Comparison of ENCODE assay signal across 19 mouse cellular contexts in the genomic region with DNA sequence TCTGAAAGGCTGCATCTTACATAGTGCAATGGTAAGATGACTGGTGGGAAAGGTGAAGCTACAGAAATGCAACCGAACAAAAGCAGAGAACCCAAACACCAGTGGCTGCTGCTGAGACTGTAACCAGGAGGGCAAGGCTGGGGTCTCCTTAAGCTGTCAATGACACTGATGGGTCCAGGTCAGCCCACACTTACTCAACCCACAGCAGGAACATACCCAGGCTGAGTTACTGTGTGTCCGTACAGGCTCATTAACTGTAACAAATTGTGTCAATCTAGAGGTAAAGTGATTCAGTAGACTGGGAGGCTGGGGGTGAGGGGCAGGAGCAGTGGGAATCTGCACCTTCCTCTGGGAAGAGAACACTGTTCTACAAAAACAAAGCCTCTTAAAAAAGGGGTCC.
"Had no signal": no experiment of that assay in that cellular context is flagged by ENCODE, and none has a peak within 500 bp of the region (broad histone marks: within the 10 kb centered on the region; RNA-seq: fewer than 3 reads in every experiment).

No protein-coding gene starts in this region.

- DNase-seq: lung, adult 18-20 months; lung, embryonic 14.5 days; lung, postnatal 10 days; lung, postnatal 4 days; midbrain, embryonic 14.5 days; retina, postnatal 1 day; right cerebral cortex, adult 18-20 months; right cerebral cortex, postnatal 25 days; right cerebral cortex, postnatal 4 days; spleen, adult 18-20 months; thymus, adult 2 months; thymus, postnatal 25 days; thymus, postnatal 4 days had no signal

- ATAC-seq: midbrain, embryonic 16.5 days had no signal

- H3K27ac ChIP-seq: midbrain, embryonic 10.5 days; midbrain, embryonic 12.5 days; neural tube, embryonic 13.5 days; neural tube, embryonic 15.5 days had no signal

- H3K36me3 ChIP-seq: midbrain, embryonic 10.5 days; midbrain, embryonic 12.5 days; neural tube, embryonic 13.5 days; neural tube, embryonic 15.5 days had no signal

- H3K9ac ChIP-seq: lung, embryonic 14.5 days; midbrain, embryonic 12.5 days; neural tube, embryonic 13.5 days; neural tube, embryonic 15.5 days had no signal

- H3K27me3 ChIP-seq: midbrain, embryonic 12.5 days; neural tube, embryonic 13.5 days; neural tube, embryonic 15.5 days had no signal

- H3K4me2 ChIP-seq: lung, embryonic 14.5 days; midbrain, embryonic 12.5 days; neural tube, embryonic 13.5 days; neural tube, embryonic 15.5 days had no signal

- H3K4me3 ChIP-seq: midbrain, embryonic 10.5 days; midbrain, embryonic 12.5 days; myocyte; neural tube, embryonic 13.5 days; neural tube, embryonic 15.5 days had no signal

- H3K9me3 ChIP-seq: midbrain, embryonic 10.5 days; midbrain, embryonic 12.5 days; neural tube, embryonic 13.5 days; neural tube, embryonic 15.5 days had no signal
